Mouse (Mus musculus): ENCODE measurements around the gene Tubg2. TPM values are rescaled to one million over a fixed set of nuclear protein-coding genes. Genes with fewer than 3 reads are reported as not detected.

Tubg2 gene
- total RNA-seq, 1 experiment from 2014 or later: not detected

DNA sequence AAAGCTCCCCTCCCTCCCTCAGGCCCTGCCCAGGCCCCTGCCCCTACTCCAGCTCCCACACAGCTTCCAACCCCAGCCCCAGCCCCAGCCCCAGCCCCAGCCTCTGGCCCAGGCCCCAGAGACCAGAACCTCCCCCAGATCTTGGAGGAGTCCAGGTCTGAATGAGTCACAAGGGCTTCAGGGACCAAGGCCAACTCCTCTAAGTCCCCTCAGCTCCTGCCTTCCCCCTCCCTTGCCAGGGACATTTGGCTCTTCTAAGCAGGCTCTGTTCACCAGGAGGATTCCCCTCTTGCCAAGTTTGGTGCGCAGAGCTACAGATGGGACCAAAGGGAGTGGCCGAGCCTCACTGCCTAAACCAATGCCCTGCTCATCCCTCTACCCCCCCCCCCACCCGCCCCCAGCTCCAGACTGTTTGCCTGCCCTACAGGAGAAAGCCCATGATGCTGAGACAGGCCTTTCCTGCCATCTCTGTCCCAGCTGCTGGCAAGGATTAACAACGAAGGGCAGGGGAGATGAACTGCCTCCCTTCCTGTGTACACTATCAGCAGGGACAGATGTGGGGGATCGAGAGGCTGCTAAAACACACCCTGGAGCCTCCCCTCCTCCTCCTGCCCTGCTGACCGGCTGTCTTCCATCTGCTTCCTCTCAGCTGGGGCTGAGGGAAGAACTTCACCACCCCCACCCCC, 33.9 kb downstream of the Tubg2 start:
- ATAC-seq (replicated peaks; ENCODE audit: insufficient number of reproducible peaks, low FRiP score, low TSS enrichment, poor library complexity, severe bottlenecking): no peak

- no peak for ATAC-seq (replicated peaks; ENCODE audit: insufficient number of reproducible peaks, low FRiP score, low TSS enrichment, poor library complexity, severe bottlenecking)
Observed at GRCm38 (mm10) chr11:101190181-101190912, 34.6 kb downstream of the Tubg2 start.

DNA sequence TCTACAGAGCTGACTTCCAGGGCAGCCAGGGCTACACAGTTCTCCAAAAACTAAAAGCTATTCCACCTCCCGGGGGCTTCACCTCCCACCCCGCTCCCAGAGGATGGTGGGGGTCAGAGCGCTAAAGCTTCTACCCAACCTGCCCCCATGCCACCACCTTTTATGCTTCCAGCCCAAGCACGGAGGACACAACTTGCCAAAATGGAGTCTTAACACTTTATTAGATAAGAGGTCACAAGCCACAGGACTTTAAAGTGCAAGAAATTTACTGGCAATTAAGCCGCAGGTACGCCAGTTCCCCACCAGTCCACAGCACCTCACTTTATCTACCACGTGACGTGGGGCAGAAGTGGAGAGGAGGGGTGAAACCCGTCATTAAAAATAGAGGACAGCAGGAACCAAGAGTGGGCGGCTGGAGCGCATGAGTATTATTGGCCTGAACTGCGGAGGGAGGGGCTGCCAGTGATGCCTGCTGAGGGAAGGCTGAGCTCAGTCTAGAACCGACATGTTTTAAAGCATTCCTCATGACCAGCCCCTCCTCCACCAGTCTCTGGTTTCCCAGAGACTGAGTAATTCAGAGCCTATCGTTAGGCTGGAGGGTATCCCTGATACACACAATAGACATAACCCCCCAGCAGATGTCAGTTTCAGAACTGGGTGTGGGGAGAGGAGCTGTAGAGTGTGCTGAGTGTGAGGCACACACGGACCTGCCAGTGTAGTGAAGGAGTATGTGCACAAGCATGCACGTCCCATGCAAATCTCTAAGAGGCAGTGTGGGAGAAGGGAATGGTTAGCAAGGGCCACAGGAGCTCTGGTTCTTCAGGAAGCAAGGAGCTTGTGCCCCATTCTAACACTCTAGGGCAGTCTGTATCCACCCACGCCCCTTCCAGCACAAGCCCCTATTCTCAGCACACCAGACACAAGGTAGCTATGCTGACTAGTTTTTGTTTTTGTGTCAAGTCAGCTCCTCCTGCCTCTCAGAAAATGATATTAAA, 35.5 kb downstream of the Tubg2 start:
- no peak for ATAC-seq (replicated peaks; ENCODE audit: insufficient number of reproducible peaks, low FRiP score, low TSS enrichment, poor library complexity, severe bottlenecking)

GRCm38 (mm10) chr11:101191919-101192470, 36.3 kb downstream of the Tubg2 start:
- no peak for ATAC-seq (replicated peaks; ENCODE audit: insufficient number of reproducible peaks, low FRiP score, low TSS enrichment, poor library complexity, severe bottlenecking)

DNA sequence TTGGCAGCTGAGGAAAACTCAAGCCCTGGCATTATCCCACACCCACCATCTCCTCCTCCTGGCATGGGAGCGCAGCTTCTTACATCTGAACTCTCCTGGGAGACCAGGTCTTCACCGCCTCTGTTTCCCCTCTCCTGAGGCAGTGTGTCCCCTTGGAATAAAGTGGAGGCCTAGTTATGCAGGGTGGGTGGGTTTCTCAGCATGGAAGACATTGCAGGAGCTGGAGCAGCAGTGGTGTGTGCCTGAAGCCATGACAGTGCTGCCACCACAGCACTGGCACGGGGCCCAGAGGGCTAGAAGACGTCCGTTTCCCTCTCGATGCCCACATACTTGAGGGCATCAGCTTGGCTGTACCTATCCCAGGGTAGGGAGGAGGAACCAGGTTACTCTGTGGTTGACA, 36.9 kb downstream of the Tubg2 start:
- ATAC-seq (replicated peaks; ENCODE audit: insufficient number of reproducible peaks, low FRiP score, low TSS enrichment, poor library complexity, severe bottlenecking): no peak

- no peak for ATAC-seq (replicated peaks; ENCODE audit: insufficient number of reproducible peaks, low FRiP score, low TSS enrichment, poor library complexity, severe bottlenecking)
Observed at GRCm38 (mm10) chr11:101193076-101193475, 37.4 kb downstream of the Tubg2 start.

DNA sequence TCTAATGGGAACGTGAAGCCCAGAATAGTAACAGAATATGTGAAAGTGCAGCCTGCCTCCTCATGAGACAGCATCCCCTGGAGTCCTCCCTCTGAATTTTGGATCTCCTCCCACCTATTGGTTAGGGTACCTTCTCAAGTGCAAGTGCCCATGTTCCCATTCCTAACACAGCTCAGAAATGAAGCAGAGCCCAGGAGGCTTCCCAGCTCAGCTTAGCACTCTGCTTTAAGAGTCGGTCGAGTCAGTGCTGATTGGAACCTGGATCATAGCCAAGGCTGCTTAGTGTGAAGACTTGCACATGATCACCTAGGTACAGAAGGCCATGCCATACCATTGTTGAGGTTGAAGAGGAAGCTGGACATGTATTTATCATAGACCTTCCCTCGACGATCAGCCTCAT, 38.4 kb downstream of the Tubg2 start:
- ATAC-seq (replicated peaks; ENCODE audit: insufficient number of reproducible peaks, low FRiP score, low TSS enrichment, poor library complexity, severe bottlenecking): no peak

DNA sequence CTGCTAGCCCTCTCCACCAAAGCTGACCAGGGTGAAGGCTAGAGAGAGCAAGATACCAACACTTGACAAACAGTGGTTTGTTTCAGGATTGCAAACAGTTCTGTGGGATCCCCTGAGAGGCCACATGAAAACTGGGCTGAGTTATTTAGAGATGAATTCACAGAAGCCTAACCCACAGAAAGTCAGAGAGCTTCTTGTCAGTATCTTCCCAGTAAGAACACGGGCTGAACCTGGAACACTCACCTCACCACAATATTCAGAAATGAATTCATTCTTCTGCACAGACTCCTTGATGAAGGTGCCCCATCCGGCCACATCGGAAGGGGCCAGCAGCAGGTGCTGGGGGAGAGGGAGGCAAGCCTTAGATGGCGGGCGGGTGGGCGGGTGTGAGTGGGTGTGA, 38.9 kb downstream of the Tubg2 start:
- ATAC-seq (replicated peaks; ENCODE audit: insufficient number of reproducible peaks, low FRiP score, low TSS enrichment, poor library complexity, severe bottlenecking): no peak

DNA sequence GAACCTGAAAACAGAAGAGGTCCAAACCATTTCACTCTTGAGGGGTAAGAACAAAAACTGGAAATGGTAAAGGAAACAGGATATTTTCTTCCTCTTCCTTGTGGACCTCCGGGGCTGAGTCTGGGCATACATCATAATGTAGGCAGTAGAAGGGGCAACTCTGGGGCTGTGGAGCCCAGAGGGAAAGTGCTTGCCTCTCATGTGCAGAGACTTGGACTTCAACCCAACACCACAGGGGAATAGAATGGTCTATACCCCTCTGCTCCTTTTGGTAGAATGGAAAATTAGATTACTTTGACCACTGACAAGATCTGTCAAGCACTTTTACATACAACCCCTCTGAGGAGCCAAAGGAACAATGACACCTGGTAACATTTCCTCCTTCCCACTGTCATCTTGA, 39.4 kb downstream of the Tubg2 start:
- ATAC-seq (replicated peaks; ENCODE audit: insufficient number of reproducible peaks, low FRiP score, low TSS enrichment, poor library complexity, severe bottlenecking): no peak

GRCm38 (mm10) chr11:101195571-101195970, 39.9 kb downstream of the Tubg2 start:
- no peak for ATAC-seq (replicated peaks; ENCODE audit: insufficient number of reproducible peaks, low FRiP score, low TSS enrichment, poor library complexity, severe bottlenecking)

DNA sequence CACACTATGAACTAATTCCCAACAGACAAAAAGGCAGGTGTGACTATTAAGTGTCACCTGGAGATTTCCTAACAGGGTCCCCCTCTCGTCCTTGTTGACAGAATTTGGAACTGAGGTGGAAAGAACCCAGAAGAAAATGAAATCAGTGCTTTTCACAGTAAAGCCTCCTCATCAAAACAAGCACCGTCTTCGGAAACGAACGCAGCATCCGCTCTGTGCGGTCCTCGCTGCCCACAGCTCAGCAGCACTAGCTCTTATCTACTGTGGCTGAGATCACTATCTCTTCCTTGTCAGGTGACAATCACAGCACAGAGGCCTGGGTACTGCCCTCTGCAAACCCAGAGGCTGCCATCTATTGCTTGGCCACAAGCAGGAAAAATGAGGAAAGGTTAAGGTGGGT, 40.5 kb downstream of the Tubg2 start:
- ATAC-seq (replicated peaks; ENCODE audit: insufficient number of reproducible peaks, low FRiP score, low TSS enrichment, poor library complexity, severe bottlenecking): no peak

- no peak for ATAC-seq (replicated peaks; ENCODE audit: insufficient number of reproducible peaks, low FRiP score, low TSS enrichment, poor library complexity, severe bottlenecking)
Observed at GRCm38 (mm10) chr11:101199555-101199954, 43.8 kb downstream of the Tubg2 start.

GRCm38 (mm10) chr11:101200986-101201385, 45.3 kb downstream of the Tubg2 start:
- no peak for ATAC-seq (replicated peaks; ENCODE audit: insufficient number of reproducible peaks, low FRiP score, low TSS enrichment, poor library complexity, severe bottlenecking)

Other genes with a start within 250 kb of the Tubg2 start
- gene Stat3, start 216.4 kb upstream of the Tubg2 start, total RNA-seq (2017): 328 to 413 TPM (median 368 TPM) in 3 replicates
- 0.32 to 2.5 TPM in 2 of 3 replicates, not detected in the other for gene Cavin1, start 185.0 kb upstream of the Tubg2 start, total RNA-seq (2017)
- gene Atp6v0a1, start 146.5 kb upstream of the Tubg2 start, total RNA-seq (2017): 26.0 to 42.7 TPM (median 37.5 TPM) in 3 replicates
- 5.6 to 14.8 TPM (median 9.9 TPM) in 3 replicates for gene Naglu, start 85.9 kb upstream of the Tubg2 start, total RNA-seq (2017)
- 0.68 TPM in 1 of 3 replicates, not detected in the others for gene Hsd17b1, start 77.5 kb upstream of the Tubg2 start, total RNA-seq (2017)
- gene Coasy, start 73.3 kb upstream of the Tubg2 start, total RNA-seq (2017): 11.4 to 16.6 TPM (median 16.1 TPM) in 3 replicates
- gene Mlx, start 68.6 kb upstream of the Tubg2 start, total RNA-seq (2017): 61.7 to 74.7 TPM (median 71.4 TPM) in 3 replicates
- 5.0 to 6.2 TPM in 2 of 3 replicates, not detected in the other for gene Psmc3ip, start 60.5 kb upstream of the Tubg2 start, total RNA-seq (2017)
- 57.9 to 79.4 TPM (median 63.0 TPM) in 3 replicates for gene Retreg3, start 36.0 kb upstream of the Tubg2 start, total RNA-seq (2017)
- 8.2 to 25.6 TPM (median 11.0 TPM) in 3 replicates for gene Tubg1, start 36.0 kb upstream of the Tubg2 start, total RNA-seq (2017)
- gene Cntnap1, start 14.6 kb downstream of the Tubg2 start, total RNA-seq (2017): 0.21 to 0.95 TPM (median 0.68 TPM) in 3 replicates
- gene Plekhh3, start 15.4 kb downstream of the Tubg2 start, total RNA-seq (2017): 2.2 to 6.3 TPM (median 4.0 TPM) in 3 replicates
- 0.38 TPM in 1 of 3 replicates, not detected in the others for gene Ccr10, start 19.5 kb downstream of the Tubg2 start, total RNA-seq (2017)
- 30.2 to 66.9 TPM (median 42.6 TPM) in 3 replicates for gene Ezh1, start 70.6 kb downstream of the Tubg2 start, total RNA-seq (2017)
- not detected in 3 replicates for gene Ramp2, start 90.1 kb downstream of the Tubg2 start, total RNA-seq (2017)
- 42.7 to 62.9 TPM (median 53.8 TPM) in 3 replicates for gene Vps25, start 97.8 kb downstream of the Tubg2 start, total RNA-seq (2017)
- gene Wnk4, start 104.7 kb downstream of the Tubg2 start, total RNA-seq (2017): 0.11 to 1.7 TPM (median 0.19 TPM) in 3 replicates
- 1.8 to 3.2 TPM in 2 of 3 replicates, not detected in the other for gene Cntd1, start 123.1 kb downstream of the Tubg2 start, total RNA-seq (2017)
- 18.8 to 43.1 TPM (median 26.8 TPM) in 3 replicates for gene Coa3, start 123.2 kb downstream of the Tubg2 start, total RNA-seq (2017)
- gene Becn1, start 146.4 kb downstream of the Tubg2 start, total RNA-seq (2017): 266 to 274 TPM (median 274 TPM) in 3 replicates
- 51.0 to 74.7 TPM (median 73.3 TPM) in 3 replicates for gene Psme3, start 160.3 kb downstream of the Tubg2 start, total RNA-seq (2017)
- gene Aoc2, start 169.2 kb downstream of the Tubg2 start, total RNA-seq (2017): 0.53 to 3.6 TPM (median 1.8 TPM) in 3 replicates
- not detected in 3 replicates for gene Aoc3, start 174.7 kb downstream of the Tubg2 start, total RNA-seq (2017)
- gene G6pc, start 211.7 kb downstream of the Tubg2 start, total RNA-seq (2017): not detected in 3 replicates

Measured in monocyte, adult 5-6 weeks (primary cell).